Mouse (Mus musculus): ENCODE data around the gene Rnase11. TPM values are rescaled to one million over a fixed set of nuclear protein-coding genes. Genes with fewer than 3 reads are reported as not detected.
A peak's percentile ranks its signal among the peaks of the same experiment; 100 is the strongest.

The Rnase11 gene
- total RNA-seq, 1 experiment = not detected

GRCm38 (mm10) chr14:51026391-51027133 lies 23.4 kb downstream of the Rnase11 start:
- TF ChIP-seq ZC3H11A (IDR thresholded peaks at IDR 0.05; ENCODE audit: borderline replicate concordance, low read depth, low read length) (peak; percentile 74; the same call in 1 of the 2 replicates), MAFK (IDR thresholded peaks at IDR 0.05; ENCODE audit: insufficient read depth, low read depth, low read length) (no peak), CHD2 (IDR thresholded peaks at IDR 0.05; ENCODE audit: low read depth, low read length) (no peak)
- in situ Hi-C loops (cut with MboI; ENCODE audit: low sequenced_read_pairs in 2 of 2, unreplicated experiment in 2 of 2) = no loop called here
- 0 out of 4 replicates have a peak, but pooled peaks cover 0 to 1% of the 10 kb centered on the region in 2 experiments for H3K4me1 ChIP-seq (ENCODE audit: control insufficient read depth in 2 of 2, insufficient read depth in 2 of 2, low read length in 2 of 2, poor library complexity in 1 of 2)
- no peaks in the 10 kb centered on the region for H3K36me3 ChIP-seq (ENCODE audit: control insufficient read depth, insufficient read depth, low read length, poor library complexity, severe bottlenecking)
- H3K9me3 ChIP-seq (ENCODE audit: control insufficient read depth, insufficient read depth, low read depth, low read length) = no peaks in the 10 kb centered on the region
- no peak overlapping the region for H3K9ac ChIP-seq (ENCODE audit: insufficient read depth, low read depth, low read length, poor library complexity, severe bottlenecking)
- no peak overlapping the region for H3K27ac ChIP-seq (ENCODE audit: insufficient read depth, low read depth, low read length, poor library complexity, severe bottlenecking)
- H3K4me3 ChIP-seq (ENCODE audit: insufficient read depth in 1 of 2, low read depth in 1 of 2, low read length in 2 of 2, poor library complexity in 1 of 2, severe bottlenecking in 1 of 2) = no peak overlapping the region
- peak; percentile 64 for DNase-seq (ENCODE audit: low read depth, low spot score)

GRCm38 (mm10) chr14:51024820-51025219 lies 25.1 kb downstream of the Rnase11 start:
- Histone ChIP-seq H3K36me3 (ENCODE audit: control insufficient read depth, insufficient read depth, low read length, poor library complexity, severe bottlenecking) (no peaks in the 10 kb centered on the region), H3K4me3 (ENCODE audit: insufficient read depth in 1 of 2, low read depth in 1 of 2, low read length in 2 of 2, poor library complexity in 1 of 2, severe bottlenecking in 1 of 2) (no peak overlapping the region), H3K9ac (ENCODE audit: insufficient read depth, low read depth, low read length, poor library complexity, severe bottlenecking) (no peak overlapping the region), H3K9me3 (ENCODE audit: control insufficient read depth, insufficient read depth, low read depth, low read length) (no peaks in the 10 kb centered on the region), H3K4me1 (ENCODE audit: control insufficient read depth in 2 of 2, insufficient read depth in 2 of 2, low read length in 2 of 2, poor library complexity in 1 of 2) (0 out of 4 replicates have a peak, but pooled peaks cover 0 to 2% of the 10 kb centered on the region in 2 experiments), H3K27ac (ENCODE audit: insufficient read depth, low read depth, low read length, poor library complexity, severe bottlenecking) (no peak overlapping the region)
- no peak for DNase-seq (ENCODE audit: low read depth, low spot score)
- TF ChIP-seq ZC3H11A (IDR thresholded peaks at IDR 0.05; ENCODE audit: borderline replicate concordance, low read depth, low read length) = no peak
- no peak for TF ChIP-seq CHD2 (IDR thresholded peaks at IDR 0.05; ENCODE audit: low read depth, low read length)
- no peak for TF ChIP-seq HCFC1 (IDR thresholded peaks at IDR 0.05; ENCODE audit: borderline replicate concordance, insufficient read depth, low read length)
- no peak for TF ChIP-seq MAFK (IDR thresholded peaks at IDR 0.05; ENCODE audit: insufficient read depth, low read depth, low read length)
- TF ChIP-seq ZNF384 (IDR thresholded peaks at IDR 0.05; ENCODE audit: low read depth, low read length) = no peak
- in situ Hi-C loops (cut with MboI; ENCODE audit: low sequenced_read_pairs in 2 of 2, unreplicated experiment in 2 of 2) = no loop called here

- Histone ChIP-seq H3K27ac (ENCODE audit: insufficient read depth, low read depth, low read length, poor library complexity, severe bottlenecking) (no peak overlapping the region), H3K36me3 (ENCODE audit: control insufficient read depth, insufficient read depth, low read length, poor library complexity, severe bottlenecking) (no peaks in the 10 kb centered on the region), H3K4me1 (ENCODE audit: control insufficient read depth in 2 of 2, insufficient read depth in 2 of 2, low read length in 2 of 2, poor library complexity in 1 of 2) (0 out of 4 replicates have a peak, but pooled peaks cover 0 to 2% of the 10 kb centered on the region in 2 experiments), H3K4me3 (ENCODE audit: insufficient read depth in 1 of 2, low read depth in 1 of 2, low read length in 2 of 2, poor library complexity in 1 of 2, severe bottlenecking in 1 of 2) (no peak overlapping the region), H3K9ac (ENCODE audit: insufficient read depth, low read depth, low read length, poor library complexity, severe bottlenecking) (no peak overlapping the region), H3K9me3 (ENCODE audit: control insufficient read depth, insufficient read depth, low read depth, low read length) (no peaks in the 10 kb centered on the region)
- DNase-seq (ENCODE audit: low read depth, low spot score) = no peak
- TF ChIP-seq CHD2 (IDR thresholded peaks at IDR 0.05; ENCODE audit: low read depth, low read length) (no peak), ZC3H11A (IDR thresholded peaks at IDR 0.05; ENCODE audit: borderline replicate concordance, low read depth, low read length) (no peak), HCFC1 (IDR thresholded peaks at IDR 0.05; ENCODE audit: borderline replicate concordance, insufficient read depth, low read length) (no peak), MAFK (IDR thresholded peaks at IDR 0.05; ENCODE audit: insufficient read depth, low read depth, low read length) (no peak), ZNF384 (IDR thresholded peaks at IDR 0.05; ENCODE audit: low read depth, low read length) (no peak)
- in situ Hi-C loops (cut with MboI; ENCODE audit: low sequenced_read_pairs in 2 of 2, unreplicated experiment in 2 of 2) = no loop called here
These were observed 26.5 kb downstream of the Rnase11 start for GRCm38 (mm10) chr14:51023457-51023856.

GRCm38 (mm10) chr14:51017256-51017655 lies 32.7 kb downstream of the Rnase11 start:
- H3K27ac ChIP-seq (ENCODE audit: insufficient read depth, low read depth, low read length, poor library complexity, severe bottlenecking) = no peak overlapping the region
- no peak for DNase-seq (ENCODE audit: low read depth, low spot score)
- no peaks in the 10 kb centered on the region for H3K36me3 ChIP-seq (ENCODE audit: control insufficient read depth, insufficient read depth, low read length, poor library complexity, severe bottlenecking)
- no peaks in the 10 kb centered on the region for H3K9me3 ChIP-seq (ENCODE audit: control insufficient read depth, insufficient read depth, low read depth, low read length)
- 0 out of 4 replicates have a peak, but pooled peaks cover 0 to 2% of the 10 kb centered on the region in 2 experiments for H3K4me1 ChIP-seq (ENCODE audit: control insufficient read depth in 2 of 2, insufficient read depth in 2 of 2, low read length in 2 of 2, poor library complexity in 1 of 2)
- in situ Hi-C loops (cut with MboI; ENCODE audit: low sequenced_read_pairs in 2 of 2, unreplicated experiment in 2 of 2) = no loop called here
- no peak overlapping the region for H3K9ac ChIP-seq (ENCODE audit: insufficient read depth, low read depth, low read length, poor library complexity, severe bottlenecking)
- no peak for TF ChIP-seq HCFC1 (IDR thresholded peaks at IDR 0.05; ENCODE audit: borderline replicate concordance, insufficient read depth, low read length)
- no peak for TF ChIP-seq CHD2 (IDR thresholded peaks at IDR 0.05; ENCODE audit: low read depth, low read length)
- TF ChIP-seq ZNF384 (IDR thresholded peaks at IDR 0.05; ENCODE audit: low read depth, low read length) = no peak
- no peak for TF ChIP-seq MAFK (IDR thresholded peaks at IDR 0.05; ENCODE audit: insufficient read depth, low read depth, low read length)
- no peak for TF ChIP-seq ZC3H11A (IDR thresholded peaks at IDR 0.05; ENCODE audit: borderline replicate concordance, low read depth, low read length)
- no peak overlapping the region for H3K4me3 ChIP-seq (ENCODE audit: insufficient read depth in 1 of 2, low read depth in 1 of 2, low read length in 2 of 2, poor library complexity in 1 of 2, severe bottlenecking in 1 of 2)
